Mouse (Mus musculus) liver, embryonic 16.5 days (tissue): Measurements from ENCODE around the gene Nkd1. TPM values are rescaled to one million over a fixed set of nuclear protein-coding genes. Genes with fewer than 3 reads are reported as not detected.

Source experiments
- ATAC-seq: fragments of 200-750 bp; cut with Nextera tagmentation; 2 replicates; pipeline ENCODE4 v1.8.0; 2017; ENCODE audit warnings: low read depth, mild to moderate bottlenecking, moderate number of reproducible peaks, moderate library complexity
- H3K27ac ChIP-seq: fragments of 300-500 bp; sonication (generic); 2 replicates; pipeline ENCODE4 v1.5.1; 2014; ENCODE audit warnings: mild to moderate bottlenecking, low read length
- H3K27me3 ChIP-seq: fragments of 300-500 bp; sonication (generic); 2 replicates; pipeline ENCODE4 v1.6.1; 2014; ENCODE audit warnings: low read depth, low read length, mixed read lengths; ENCODE audit not compliant: control insufficient read depth, insufficient read depth
- H3K36me3 ChIP-seq: fragments of 300-500 bp; sonication (generic); 2 replicates; pipeline ENCODE4 v1.6.1; 2014; ENCODE audit warnings: mild to moderate bottlenecking; ENCODE audit not compliant: control insufficient read depth, insufficient read depth
- H3K4me1 ChIP-seq: fragments of 300-500 bp; sonication (generic); 2 replicates; pipeline ENCODE4 v1.6.1; 2014; ENCODE audit warnings: low read depth, low read length, mixed read lengths; ENCODE audit not compliant: control insufficient read depth
- H3K4me2 ChIP-seq: fragments of 300-500 bp; sonication (generic); 2 replicates; pipeline ENCODE4 v1.6.1; 2014; ENCODE audit warnings: low read depth, low read length, mixed read lengths
- H3K4me3 ChIP-seq: fragments of 300-500 bp; sonication (generic); 2 replicates; pipeline ENCODE4 v1.5.1; 2014; ENCODE audit warnings: low read depth, mild to moderate bottlenecking, low read length
- H3K9ac ChIP-seq: fragments of 300-500 bp; sonication (generic); 2 replicates; pipeline ENCODE4 v1.6.1; 2014; ENCODE audit warnings: low read depth, low read length
- H3K9me3 ChIP-seq: fragments of 300-500 bp; sonication (generic); replicated peaks from 2 replicates; pipeline ENCODE4 v1.6.1; 2016; ENCODE audit warnings: low read length; ENCODE audit not compliant: control insufficient read depth
- WGBS: fragments of 180-500 bp; shearing (Covaris S2); extraction: QIAGEN DNeasy Blood & Tissue Kit; methylation state at CpG from one replicate; pipeline ENCODE4 v1.1.7; 2014; ENCODE audit not compliant: insufficient replicate concordance; 5-methylcytosine and 5-hydroxymethylcytosine counted together
- polyA plus RNA-seq: library from polyadenylated mRNA; unstranded; fragments of >200 nt; fragmentation: Nextera tagmentation; extraction: Ambion mirVana; gene quantifications from 2 replicates; pipeline ENCODE4 v1.2.1, GENCODE M21; 2015

The Nkd1 gene
- polyA plus RNA-seq, 1 experiment from 2014 or later: 1.9 TPM

- H3K36me3 ChIP-seq: no peaks in the 10 kb centered on the region
- no peak overlapping the region for H3K27ac ChIP-seq
- H3K4me2 ChIP-seq: no peak overlapping the region
- H3K9me3 ChIP-seq: no peaks in the 10 kb centered on the region
- ATAC-seq: no peak
- H3K9ac ChIP-seq: no peak overlapping the region
- no peaks in the 10 kb centered on the region for H3K27me3 ChIP-seq
- H3K4me1 ChIP-seq: peaks cover 3% of the 10 kb centered on the region
- 60% methylated on average over 7 of the region's 7 CpGs for WGBS
- no peak overlapping the region for H3K4me3 ChIP-seq
Observed at GRCm38 (mm10) chr8:88569366-88569765, 48.2 kb downstream of the Nkd1 start.

DNA sequence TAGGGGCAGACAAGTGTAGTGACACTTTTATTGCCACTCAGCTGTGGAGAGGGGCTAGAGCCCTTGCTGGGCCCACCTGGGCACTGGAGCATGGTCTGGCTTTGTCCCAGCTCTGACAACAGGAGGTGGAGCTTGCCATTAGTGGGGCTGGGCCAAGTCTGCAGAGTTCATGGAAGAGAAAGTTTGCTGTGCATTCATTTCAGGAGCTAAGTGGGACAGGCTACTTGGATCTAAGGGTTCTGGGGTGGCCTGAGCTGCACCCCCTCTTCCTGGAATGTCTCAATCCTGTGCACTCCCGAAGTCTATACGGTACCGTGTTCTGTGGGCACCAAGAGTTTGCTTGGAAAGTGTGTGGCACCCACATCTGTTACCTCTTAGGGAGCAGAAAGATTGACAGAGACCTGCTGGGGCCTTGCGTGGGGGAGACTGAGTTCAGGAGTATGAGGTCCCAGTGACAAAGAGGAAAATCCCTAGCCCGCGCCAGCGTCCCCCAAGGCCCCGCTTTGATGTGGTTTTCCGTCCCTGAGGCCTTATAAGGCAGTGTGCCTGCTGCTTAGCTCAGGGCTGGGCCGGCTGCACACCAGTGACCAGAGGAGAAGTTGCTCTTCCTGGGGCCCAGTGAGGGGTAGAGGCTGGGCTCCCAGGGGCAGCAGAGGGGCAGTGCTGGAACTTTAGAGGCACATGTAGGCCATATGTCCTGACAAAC, 49.3 kb downstream of the Nkd1 start:
- Histone ChIP-seq H3K36me3 (no peaks in the 10 kb centered on the region), H3K4me1 (peaks cover 3% of the 10 kb centered on the region), H3K9me3 (no peaks in the 10 kb centered on the region), H3K4me3 (no peak overlapping the region), H3K4me2 (no peak overlapping the region), H3K9ac (no peak overlapping the region), H3K27me3 (no peaks in the 10 kb centered on the region), H3K27ac (no peak overlapping the region)
- 20% methylated on average over 10 of the region's 10 CpGs for WGBS
- 0 out of 2 replicates have a peak, but pooled peaks have one; percentile 43 for ATAC-seq

DNA sequence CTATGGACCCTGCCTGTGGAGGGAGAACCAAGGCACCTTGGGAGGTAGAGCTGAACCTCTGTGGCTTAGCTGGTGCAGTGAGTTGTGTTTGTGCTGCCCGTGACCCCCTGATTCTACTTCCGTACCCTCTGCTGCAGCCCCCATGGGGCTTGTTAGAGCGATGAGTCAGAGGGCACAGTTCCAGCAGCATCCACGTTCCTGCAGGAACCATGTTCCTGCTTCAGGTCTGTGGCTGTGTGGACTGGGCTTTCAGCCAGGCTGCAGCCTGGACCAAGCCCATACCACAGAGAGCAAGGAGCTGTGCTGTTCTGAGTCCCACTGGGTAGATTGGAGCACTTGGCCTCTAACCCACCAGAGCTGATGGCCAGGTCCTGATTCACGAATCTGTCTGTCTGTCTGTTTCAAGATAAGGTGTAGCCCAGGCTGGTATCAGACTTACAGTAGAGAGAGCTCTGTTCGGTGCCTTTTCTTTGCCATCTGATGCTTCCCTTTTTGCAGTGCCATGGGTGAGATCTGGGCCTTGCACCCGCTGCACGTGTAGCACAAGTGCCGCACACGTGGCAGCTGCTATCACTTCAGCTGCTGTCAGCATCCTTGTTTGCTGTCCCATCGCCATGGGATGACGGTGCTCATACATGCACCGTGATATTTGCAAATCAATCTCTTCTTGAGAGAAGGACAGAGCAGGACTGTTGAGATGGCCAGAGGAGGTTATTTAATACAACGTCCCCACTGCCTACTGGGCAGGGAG, 50.5 kb downstream of the Nkd1 start:
- Histone ChIP-seq H3K27ac (no peak overlapping the region), H3K9ac (no peak overlapping the region), H3K4me1 (peaks cover 3% of the 10 kb centered on the region), H3K4me3 (no peak overlapping the region), H3K27me3 (no peaks in the 10 kb centered on the region), H3K9me3 (no peaks in the 10 kb centered on the region), H3K4me2 (no peak overlapping the region), H3K36me3 (no peaks in the 10 kb centered on the region)
- WGBS: 52% methylated on average over 14 of the region's 14 CpGs
- ATAC-seq: no peak

- no peaks in the 10 kb centered on the region for H3K9me3 ChIP-seq
Observed at GRCm38 (mm10) chr8:88572185-88572909, 51.2 kb downstream of the Nkd1 start.

DNA sequence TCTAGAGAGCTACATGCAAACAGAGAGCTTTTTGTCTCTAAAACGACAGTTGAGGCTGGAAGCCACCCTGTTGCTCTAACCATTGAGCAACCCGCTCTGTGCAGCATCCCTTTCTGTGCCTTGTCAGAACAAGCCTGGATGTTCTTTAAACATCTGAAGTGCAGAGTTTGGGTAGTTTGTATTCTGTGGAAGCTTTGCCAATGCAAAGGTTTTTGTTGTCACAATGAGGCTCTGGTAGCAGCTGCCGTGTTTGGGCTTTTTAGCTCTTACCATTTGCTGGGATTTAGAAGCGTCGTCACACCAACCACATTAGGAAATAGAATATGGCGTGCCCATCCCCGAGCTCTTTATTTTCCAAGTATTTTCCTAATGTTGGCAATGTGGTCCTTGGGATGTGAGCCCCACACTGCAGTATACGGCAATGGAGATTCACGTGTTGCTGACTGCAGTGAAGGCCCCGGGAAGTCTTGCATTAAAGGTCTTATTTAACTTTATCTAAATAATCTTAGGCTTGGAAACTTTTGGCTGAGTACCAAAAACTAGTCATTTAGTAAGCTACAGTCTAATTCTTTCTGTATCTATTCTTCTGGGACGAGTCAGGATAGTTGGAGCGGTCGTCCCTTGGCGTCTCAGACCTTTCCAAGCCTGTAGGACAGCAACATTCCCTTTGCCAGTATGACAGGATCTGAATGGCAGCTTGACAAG, 51.9 kb downstream of the Nkd1 start:
- H3K4me3 ChIP-seq: no peak overlapping the region
- H3K4me1 ChIP-seq: peaks cover 3% of the 10 kb centered on the region
- H3K4me2 ChIP-seq: no peak overlapping the region
- ATAC-seq: no peak
- H3K27me3 ChIP-seq: no peaks in the 10 kb centered on the region
- WGBS: 72% methylated on average over 14 of the region's 14 CpGs
- H3K9ac ChIP-seq: no peak overlapping the region
- H3K27ac ChIP-seq: no peak overlapping the region
- H3K36me3 ChIP-seq: no peaks in the 10 kb centered on the region
- H3K9me3 ChIP-seq: no peaks in the 10 kb centered on the region

More at GRCm38 (mm10) chr8:88572185-88572909, 51.2 kb downstream of the Nkd1 start:
- H3K4me3 ChIP-seq: no peak overlapping the region
- no peak overlapping the region for H3K4me2 ChIP-seq
- no peak overlapping the region for H3K9ac ChIP-seq
- no peaks in the 10 kb centered on the region for H3K36me3 ChIP-seq
- H3K4me1 ChIP-seq: peaks cover 3% of the 10 kb centered on the region
- ATAC-seq: no peak
- H3K27me3 ChIP-seq: no peaks in the 10 kb centered on the region
- WGBS: 64% methylated on average over 12 of the region's 12 CpGs
- H3K27ac ChIP-seq: no peak overlapping the region

DNA sequence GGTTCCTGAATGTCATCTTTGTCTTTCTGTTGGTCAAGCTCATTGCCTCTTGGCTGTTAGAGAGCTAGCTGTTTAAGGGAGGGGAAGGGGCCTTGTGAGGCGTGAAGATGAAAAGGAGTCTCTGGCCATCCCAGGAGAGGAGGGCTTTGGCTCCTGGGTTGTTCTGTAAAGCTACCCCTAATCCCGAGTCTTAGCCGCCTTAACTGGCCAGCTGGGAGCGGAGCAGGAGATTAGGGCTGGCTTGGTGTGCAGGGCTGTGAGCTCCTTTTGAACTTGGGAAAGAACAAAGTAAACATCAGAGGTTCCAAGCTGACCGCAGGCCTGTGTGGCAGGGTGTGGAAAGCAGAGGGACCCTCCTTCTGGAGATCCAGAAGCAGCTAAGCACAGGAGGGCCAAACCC, 53.8 kb downstream of the Nkd1 start:
- no peak overlapping the region for H3K9ac ChIP-seq
- H3K36me3 ChIP-seq: no peaks in the 10 kb centered on the region
- H3K27ac ChIP-seq: no peak overlapping the region
- no peaks in the 10 kb centered on the region for H3K27me3 ChIP-seq
- 52% methylated on average over 5 of the region's 5 CpGs for WGBS
- ATAC-seq: no peak
- H3K4me1 ChIP-seq: peaks cover 3% of the 10 kb centered on the region
- no peaks in the 10 kb centered on the region for H3K9me3 ChIP-seq
- H3K4me3 ChIP-seq: no peak overlapping the region
- no peak overlapping the region for H3K4me2 ChIP-seq

- no peak for ATAC-seq
- no peak overlapping the region for H3K9ac ChIP-seq
- no peak overlapping the region for H3K4me3 ChIP-seq
- H3K36me3 ChIP-seq: no peaks in the 10 kb centered on the region
- WGBS: 63% methylated on average over 10 of the region's 10 CpGs
- no peaks in the 10 kb centered on the region for H3K4me1 ChIP-seq
- H3K4me2 ChIP-seq: no peak overlapping the region
- H3K9me3 ChIP-seq: no peaks in the 10 kb centered on the region
- no peaks in the 10 kb centered on the region for H3K27me3 ChIP-seq
- H3K27ac ChIP-seq: no peak overlapping the region
Observed at GRCm38 (mm10) chr8:88576351-88577142, 55.4 kb downstream of the Nkd1 start.

- no peaks in the 10 kb centered on the region for H3K27me3 ChIP-seq
- H3K4me1 ChIP-seq: no peaks in the 10 kb centered on the region
- no peak overlapping the region for H3K9ac ChIP-seq
- H3K27ac ChIP-seq: no peak overlapping the region
- no peaks in the 10 kb centered on the region for H3K9me3 ChIP-seq
- 59% methylated on average over 5 of the region's 5 CpGs for WGBS
- H3K36me3 ChIP-seq: no peaks in the 10 kb centered on the region
- ATAC-seq: no peak
- H3K4me3 ChIP-seq: no peak overlapping the region
- H3K4me2 ChIP-seq: no peak overlapping the region
Observed at GRCm38 (mm10) chr8:88577666-88578065, 56.5 kb downstream of the Nkd1 start.
